Mouse (Mus musculus) stomach, postnatal 0 days (tissue): ENCODE measurements around the gene Llgl2.

Experiments
- CTCF ChIP-seq: IDR thresholded peaks from 2 replicates; pipeline ENCODE4 v1.5.1; 2016; ENCODE audit warnings: antibody characterized with exemption, low read depth, mild to moderate bottlenecking, moderate library complexity
- EP300 ChIP-seq: optimal IDR thresholded peaks from 2 replicates; pipeline ENCODE3; 2016; ENCODE audit warnings: antibody characterized with exemption

- TF ChIP-seq CTCF (no peak), EP300 (no peak)
Observed at GRCm38 (mm10) chr11:115885281-115885680, 61.4 kb downstream of the Llgl2 start.
